Mouse (Mus musculus): ENCODE measurements around the gene Cdyl.

DNA sequence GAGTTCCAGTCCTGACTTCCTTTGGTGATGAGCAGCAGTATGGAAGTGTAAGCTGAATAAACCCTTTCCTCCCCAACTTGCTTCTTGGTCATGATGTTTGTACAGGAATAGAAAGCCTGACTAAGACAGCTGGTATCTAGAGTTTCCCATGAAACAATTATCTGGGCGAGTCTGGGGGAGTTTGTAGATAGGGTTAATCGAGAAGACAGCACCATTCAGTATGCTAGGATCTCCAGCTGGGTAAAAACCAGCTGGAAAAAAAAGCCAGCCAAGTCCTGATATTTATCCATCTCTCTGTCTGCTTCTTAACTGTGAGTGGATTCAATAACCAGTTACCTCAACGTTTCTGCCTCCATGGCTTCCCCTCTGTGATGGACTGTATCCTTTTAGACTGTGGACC lies 104.9 kb downstream of the Cdyl start:
- TF ChIP-seq EP300 (IDR thresholded peaks at IDR 0.05; ENCODE audit: insufficient read depth, low read depth, low read length) = no peak
- TF ChIP-seq CTCF (IDR thresholded peaks at IDR 0.05; ENCODE audit: low read depth, low read length) = no peak

Measured in ES-Bruce4 (cell line).